Mouse (Mus musculus): ENCODE measurements at regions not wholly inside any gene's neighbourhood (a gene's known extent, or its start where the extent isn't known, plus 50 kb on each side); places are given as distances from the start of the nearest gene placed in this dataset.

DNA sequence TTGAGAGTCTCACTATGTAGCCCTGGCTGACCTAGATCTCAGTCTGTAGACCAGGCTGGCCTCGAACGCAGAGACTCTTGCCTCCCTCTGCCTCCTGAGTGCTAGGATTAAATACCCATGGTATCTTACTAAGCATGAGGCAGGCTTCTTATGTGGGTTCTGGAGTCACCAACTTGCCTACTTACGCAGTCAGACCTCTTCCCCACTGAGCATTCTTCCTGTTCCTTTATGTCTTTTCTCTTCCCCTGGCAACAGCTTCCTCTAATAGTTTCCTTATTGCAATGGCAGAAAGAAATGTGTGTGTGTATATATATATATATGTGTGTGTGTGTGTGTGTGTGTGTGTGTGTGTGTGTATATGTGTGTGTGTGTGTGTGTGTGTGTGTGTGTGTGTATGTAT lies 95.7 kb upstream of the Adgrl2 start:
- TF ChIP-seq POLR2A (IDR thresholded peaks at IDR 0.05; ENCODE audit: low read depth, low read length) (no peak), CTCF (IDR thresholded peaks at IDR 0.05; ENCODE audit: extremely low read depth, insufficient read length, insufficient replicate concordance, low read depth, low read length) (no peak)
